Mouse (Mus musculus) heart, postnatal 0 days (tissue): ENCODE results near the gene Dhx36.

ENCODE experiments used
- CTCF ChIP-seq: IDR thresholded peaks from 2 replicates; pipeline ENCODE4 v1.5.1; 2016; ENCODE audit warnings: antibody characterized with exemption, control low read depth, low read depth
- EP300 ChIP-seq: IDR thresholded peaks from 2 replicates; pipeline ENCODE4 v1.6.1; 2016; ENCODE audit warnings: antibody characterized with exemption, low read depth

GRCm38 (mm10) chr3:62433675-62434074, 73.1 kb downstream of the Dhx36 start:
- TF ChIP-seq CTCF = no peak
- TF ChIP-seq EP300 = no peak
